Mouse (Mus musculus) MEL (cell line): ENCODE measurements around the gene Ceacam1. TPM values are rescaled to one million over a fixed set of nuclear protein-coding genes. Genes with fewer than 3 reads are reported as not detected.
"Not testable (repeated sequence)": the region's sequence is repeated elsewhere in the genome, so short reads cannot be mapped to it uniquely, and the experiment has no call there.

ENCODE experiments used
- DNase-seq: peaks from one replicate; pipeline ENCODE4 v3.0.0; 2011; ENCODE audit warnings: low read depth, low spot score
- H3K27ac ChIP-seq: 2 replicates; pipeline ENCODE4 v1.5.1; 2012; ENCODE audit warnings: low read depth, mild to moderate bottlenecking, control low read depth, low read length, moderate library complexity; ENCODE audit not compliant: control insufficient read depth
- H3K27me3 ChIP-seq, 2 experiments: fragments of 150-350 bp in 1 of 2; sonication (generic) in 1 of 2; 2 replicates each; pipeline ENCODE4 v1.6.1; 2012; ENCODE audit warnings: low read length in 2 of 2, mild to moderate bottlenecking in 2 of 2, improper control_type of control experiment in 1 of 2, moderate library complexity in 1 of 2; ENCODE audit not compliant: insufficient read depth in 2 of 2, control insufficient read depth in 1 of 2
- H3K36me3 ChIP-seq, 2 experiments: 2 replicates each; pipeline ENCODE4 v1.6.1; 2012 to 2014; ENCODE audit warnings: low read length in 2 of 2, improper control_type of control experiment in 1 of 2, inconsistent platforms in 1 of 2, mild to moderate bottlenecking in 1 of 2; ENCODE audit not compliant: insufficient read depth in 2 of 2, control insufficient read depth in 1 of 2
- H3K4me1 ChIP-seq, 2 experiments: fragments of 150-350 bp in 1 of 2; sonication (generic) in 1 of 2; 2 replicates each; pipeline ENCODE4 v1.6.1; 2012; ENCODE audit warnings: low read length in 2 of 2, improper control_type of control experiment in 1 of 2, mild to moderate bottlenecking in 1 of 2; ENCODE audit not compliant: insufficient read depth in 2 of 2, control insufficient read depth in 1 of 2
- H3K4me3 ChIP-seq, 2 experiments: fragments of 150-350 bp in 1 of 2; sonication (generic) in 1 of 2; 2 replicates each; pipeline ENCODE4 v1.5.1; 2012; ENCODE audit warnings: low read depth in 2 of 2, low read length in 2 of 2, mild to moderate bottlenecking in 2 of 2, moderate library complexity in 2 of 2, control low read depth in 1 of 2, improper control_type of control experiment in 1 of 2; ENCODE audit not compliant: control insufficient read depth in 1 of 2, insufficient read depth in 1 of 2
- H3K79me2 ChIP-seq: 2 replicates; pipeline ENCODE4 v1.6.1; 2012; ENCODE audit warnings: mild to moderate bottlenecking, low read length, moderate library complexity; ENCODE audit not compliant: control insufficient read depth, poor library complexity, insufficient read depth
- H3K9ac ChIP-seq: 2 replicates; pipeline ENCODE4 v1.6.1; 2012; ENCODE audit warnings: low read depth, mild to moderate bottlenecking, control low read depth, low read length, moderate library complexity; ENCODE audit not compliant: control insufficient read depth, poor library complexity, severe bottlenecking
- H3K9me3 ChIP-seq: fragments of 150-350 bp; sonication (generic); replicated peaks from 2 replicates; pipeline ENCODE4 v1.6.1; 2012; ENCODE audit warnings: mild to moderate bottlenecking, low read length, improper control_type of control experiment, moderate library complexity; ENCODE audit not compliant: insufficient read depth
- BHLHE40 ChIP-seq: IDR thresholded peaks from 2 replicates; pipeline ENCODE4 v1.6.1; 2012; ENCODE audit warnings: low read depth, mild to moderate bottlenecking, inconsistent platforms, low read length, improper control_type of control experiment, borderline replicate concordance
- CTCF ChIP-seq, 3 experiments: IDR thresholded peaks in 2 of 3; conservative IDR thresholded peaks in 1 of 3; 2 replicates each; pipeline ENCODE4 v1.5.1; 2011 to 2012; ENCODE audit warnings: low read length in 3 of 3, low read depth in 2 of 3, mild to moderate bottlenecking in 2 of 3, improper control_type of control experiment in 1 of 3, inconsistent platforms in 1 of 3, mixed read lengths in 1 of 3, moderate library complexity in 1 of 3; ENCODE audit not compliant: control insufficient read depth in 1 of 3, insufficient read depth in 1 of 3, poor library complexity in 1 of 3, severe bottlenecking in 1 of 3
- GABPA ChIP-seq: IDR thresholded peaks from 2 replicates; pipeline ENCODE4 v1.6.1; 2012; ENCODE audit warnings: low read depth, mild to moderate bottlenecking, inconsistent platforms, low read length, improper control_type of control experiment, moderate library complexity
- MAX ChIP-seq: IDR thresholded peaks from 2 replicates; pipeline ENCODE4 v1.6.1; 2011; ENCODE audit warnings: low read length, improper control_type of control experiment
- POLR2AphosphoS2 ChIP-seq: IDR thresholded peaks from 2 replicates; pipeline ENCODE4 v1.6.1; 2011; ENCODE audit warnings: low read length, improper control_type of control experiment
- RAD21 ChIP-seq: IDR thresholded peaks from 2 replicates; pipeline ENCODE4 v1.6.1; 2011; ENCODE audit warnings: mild to moderate bottlenecking, low read depth, low read length, improper control_type of control experiment
- SMC3 ChIP-seq: IDR thresholded peaks from 2 replicates; pipeline ENCODE4 v1.6.1; 2011; ENCODE audit warnings: low read depth, low read length, improper control_type of control experiment
- TBP ChIP-seq: IDR thresholded peaks from 2 replicates; pipeline ENCODE4 v1.8.0; 2011; ENCODE audit warnings: low read depth, low read length, improper control_type of control experiment
- USF1 ChIP-seq: IDR thresholded peaks from 2 replicates; pipeline ENCODE4 v1.6.1; 2014; ENCODE audit warnings: low read depth, mild to moderate bottlenecking, inconsistent platforms, low read length, improper control_type of control experiment, moderate library complexity
- ZC3H11A ChIP-seq: IDR thresholded peaks from 2 replicates; pipeline ENCODE4 v1.6.1; 2012; ENCODE audit warnings: low read depth, mild to moderate bottlenecking, inconsistent platforms, low read length, improper control_type of control experiment
- ZNF384 ChIP-seq: IDR thresholded peaks from 2 replicates; pipeline ENCODE4 v1.6.1; 2012; ENCODE audit warnings: low read depth, mild to moderate bottlenecking, inconsistent platforms, low read length, improper control_type of control experiment
- polyA plus RNA-seq, 2 experiments: library from polyadenylated mRNA; stranded (reverse) in 1 of 2; unstranded in 1 of 2; fragments of >175 nt in 1 of 2; fragments of >200 nt in 1 of 2; gene quantifications; 2 replicates each; pipeline versions ENCODE4 v1.2.1 to v1.2.4; 2012; ENCODE audit warnings: low replicate concordance in 2 of 2, low read depth in 1 of 2; ENCODE audit not compliant: insufficient read length in 2 of 2, insufficient read depth in 1 of 2, missing spikeins in 1 of 2
- total RNA-seq: library from RNA; depleted of rRNA; stranded (reverse); fragments of 300-350 nt; gene quantifications from 2 replicates; pipeline ENCODE4 v1.2.3, GENCODE M21; 2012

Gene Ceacam1
- total and polyA plus RNA-seq, 3 experiments = 0.27 to 1.5 TPM; not detected in 1

DNA sequence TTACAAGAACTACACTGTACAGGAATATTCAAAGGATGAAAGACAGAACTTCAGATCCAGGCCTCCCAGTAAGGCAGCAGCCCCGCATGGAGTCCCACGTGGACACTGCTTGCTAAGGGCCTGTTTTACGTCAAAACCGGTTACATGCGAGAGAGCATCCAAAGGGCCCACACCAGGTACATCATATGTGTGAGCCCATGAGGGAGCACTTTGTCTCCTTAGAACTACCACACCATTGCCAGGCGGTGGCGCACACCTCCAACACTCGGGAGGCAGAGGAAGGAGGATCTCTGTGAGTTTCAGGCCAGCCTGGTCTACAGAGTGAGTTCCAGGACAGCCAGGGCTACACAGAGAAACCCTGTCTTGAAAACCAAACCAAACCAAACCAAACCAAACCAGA lies 3.4 kb upstream of the Ceacam1 start:
- not testable (repeated sequence) for H3K27me3 ChIP-seq, H3K79me2 ChIP-seq, H3K27ac ChIP-seq, H3K9ac ChIP-seq, H3K36me3 ChIP-seq, H3K4me1 ChIP-seq, H3K9me3 ChIP-seq, H3K4me3 ChIP-seq
- TF ChIP-seq RAD21 = peak; percentile 5
- peak in 2 of 3 experiments; percentile 18 to 31; a peak in 4 of 6 replicates for TF ChIP-seq CTCF (IDR thresholded peaks at IDR 0.05 in 2 of 3, conservative IDR thresholded peaks at IDR 0.05 in 1 of 3; ENCODE audit: control insufficient read depth in 1 of 3, insufficient read depth in 1 of 3, low read depth in 2 of 3, low read length in 3 of 3, poor library complexity in 1 of 3, severe bottlenecking in 1 of 3)
- peak; percentile 29 for TF ChIP-seq SMC3
- DNase-seq = peak; percentile 14

GRCm38 (mm10) chr7:25479440-25479839 lies 2.0 kb upstream of the Ceacam1 start:
- peak; percentile 53 for DNase-seq

DNA sequence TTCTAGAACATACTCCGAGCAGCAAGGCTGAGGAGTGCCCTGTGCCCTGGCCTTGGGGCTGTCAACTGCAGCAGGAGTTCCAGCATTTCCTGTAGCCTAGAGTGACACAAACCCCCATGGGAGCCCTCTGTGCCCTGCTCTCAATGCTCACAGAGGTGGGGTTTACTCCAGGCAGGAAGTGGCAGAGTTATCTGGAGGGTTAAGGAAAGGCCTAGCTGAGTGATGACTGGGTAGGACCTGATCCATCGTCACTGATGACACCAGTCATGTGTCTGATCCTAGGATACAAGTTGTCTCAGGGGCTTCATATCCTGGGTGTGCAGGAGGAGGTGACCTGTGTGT lies 320 bp upstream of the Ceacam1 start:
- H3K79me2 ChIP-seq, H3K27ac ChIP-seq: not testable (repeated sequence)

More at GRCm38 (mm10) chr7:25479440-25479839, 2.0 kb upstream of the Ceacam1 start:
- Histone ChIP-seq H3K27ac (no peak overlapping the region), H3K79me2 (no peaks in the 10 kb centered on the region), H3K9me3 (no peaks in the 10 kb centered on the region), H3K27me3 (no peaks in the 10 kb centered on the region), H3K36me3 (no peaks in the 10 kb centered on the region), H3K9ac (no peak overlapping the region), H3K4me3 (no peak overlapping the region), H3K4me1 (peaks cover 0 to 6% of the 10 kb centered on the region in 2 experiments; a peak in 1 of 4 replicates)
- TF ChIP-seq CTCF (IDR thresholded peaks at IDR 0.05 in 2 of 3, conservative IDR thresholded peaks at IDR 0.05 in 1 of 3; ENCODE audit: control insufficient read depth in 1 of 3, insufficient read depth in 1 of 3, low read depth in 2 of 3, low read length in 3 of 3, poor library complexity in 1 of 3, severe bottlenecking in 1 of 3) (peak; percentile 61 to 71 (median 69)), RAD21 (peak; percentile 76), GABPA (no peak), POLR2AphosphoS2 (no peak), ZNF384 (no peak), ZC3H11A (peak; percentile 57), TBP (no peak), SMC3 (peak; percentile 74), MAX (no peak), BHLHE40 (no peak), USF1 (no peak)
- TF ChIP-seq, all 39 proteins: peak for 4

DNA sequence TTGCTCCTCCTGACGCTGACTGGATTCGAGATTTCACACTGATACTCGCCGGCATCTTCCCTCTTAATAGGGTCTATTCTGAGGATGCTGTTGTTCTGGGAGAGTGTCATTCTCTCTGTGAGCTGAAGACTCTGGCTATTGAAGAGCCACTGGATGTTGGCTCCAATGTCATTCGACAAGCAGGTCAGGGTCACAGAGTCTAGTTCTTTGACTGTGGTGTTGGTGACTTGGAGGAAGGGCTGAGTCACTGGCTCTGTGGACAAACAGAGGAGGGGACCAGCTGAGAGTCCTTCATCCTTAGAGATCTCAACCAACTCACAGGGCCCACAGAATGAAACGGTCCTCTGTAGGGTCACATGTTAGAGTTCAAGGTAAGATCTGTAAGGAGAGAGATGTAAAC lies 5.6 kb downstream of the Ceacam1 start:
- DNase-seq = not testable (repeated sequence)

More for the DNA sequence above, 320 bp upstream of the Ceacam1 start:
- H3K27me3 ChIP-seq, H3K4me1 ChIP-seq, H3K9me3 ChIP-seq, H3K36me3 ChIP-seq, DNase-seq: not testable (repeated sequence)
- peak overlapping the region; percentile 41; the same call in 1 of the 2 replicates for H3K9ac ChIP-seq
- H3K4me3 ChIP-seq = peak overlapping the region in 1 of 2 experiments; percentile 26; a peak in 1 of 4 replicates

GRCm38 (mm10) chr7:25465586-25465985 lies 11.8 kb downstream of the Ceacam1 start:
- H3K27me3 ChIP-seq, H3K36me3 ChIP-seq, H3K9me3 ChIP-seq, H3K4me1 ChIP-seq, H3K79me2 ChIP-seq, H3K27ac ChIP-seq, DNase-seq, H3K9ac ChIP-seq, H3K4me3 ChIP-seq: not testable (repeated sequence)

More for the DNA sequence above, 5.6 kb downstream of the Ceacam1 start:
- H3K4me3 ChIP-seq, H3K79me2 ChIP-seq, H3K9me3 ChIP-seq, H3K36me3 ChIP-seq, H3K4me1 ChIP-seq, H3K9ac ChIP-seq, H3K27me3 ChIP-seq, H3K27ac ChIP-seq: not testable (repeated sequence)
